Mouse (Mus musculus) neutrophil, adult 83 days (primary cell): ENCODE data around the gene Arid1b. TPM values are rescaled to one million over a fixed set of nuclear protein-coding genes. Genes with fewer than 3 reads are reported as not detected.

Experiments
- total RNA-seq, 2 experiments: library from RNA; stranded (reverse); gene quantifications; one replicate each; pipeline ENCODE4 v1.2.4; 2023

Gene Arid1b
- 10 to 100 TPM; 57.6 to 79.8 TPM for total RNA-seq

DNA sequence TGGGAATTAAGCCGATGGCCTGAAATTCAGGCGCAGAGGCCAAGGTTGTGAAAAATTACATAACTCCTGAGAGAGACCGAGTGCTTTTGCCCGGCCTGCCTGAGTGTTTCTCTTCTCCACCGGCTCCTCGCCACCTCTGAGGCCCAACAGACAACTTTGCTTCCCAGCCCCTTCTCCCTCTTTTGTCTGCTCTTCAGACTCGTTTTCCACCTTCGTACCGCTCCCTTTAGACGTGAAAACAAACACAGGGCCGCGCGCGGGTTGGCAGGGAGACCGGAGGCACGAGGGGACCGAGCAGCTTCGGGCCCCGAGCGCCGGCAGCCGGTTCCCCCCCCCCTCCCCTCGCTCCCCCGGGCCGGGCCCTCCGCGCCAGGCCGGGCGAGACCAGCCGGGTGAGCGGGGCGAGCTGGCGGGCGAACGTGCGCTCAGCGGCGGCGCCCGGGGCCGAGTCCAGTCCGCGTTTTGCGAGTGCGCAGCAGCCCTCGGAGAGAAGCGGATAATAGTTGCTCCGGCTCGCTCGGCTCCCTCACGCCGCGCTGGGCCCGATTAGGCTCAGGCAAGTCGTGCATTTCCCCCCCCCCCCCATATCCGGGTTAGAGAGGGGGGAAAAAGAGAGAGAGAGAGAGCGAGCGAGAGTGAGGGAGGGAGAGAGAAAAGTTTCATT is at the start of gene Arid1b:
Arid1b (plus strand) TSS at position 493 of the 664 bp plus-strand sequence.

